Mouse (Mus musculus): ENCODE measurements around the gene Rasip1. TPM values are rescaled to one million over a fixed set of nuclear protein-coding genes. Genes with fewer than 3 reads are reported as not detected.
A peak's percentile ranks its signal among the peaks of the same experiment; 100 is the strongest.

The Rasip1 gene
- polyA plus RNA-seq, 1 experiment from 2014 or later: 11.7 TPM

- H3K36me3 ChIP-seq: peaks cover 14% of the 10 kb centered on the region; the same call in 1 of the 2 replicates
- no peak for ATAC-seq (ENCODE audit: insufficient number of reproducible peaks, insufficient read depth, low FRiP score, low TSS enrichment, low read depth)
- H3K27ac ChIP-seq: 0 out of 2 replicates have a peak within 1 kb of the TSS, but pooled peaks have one; percentile 53
- H3K9me3 ChIP-seq: no peaks in the 10 kb centered on the region
- H3K4me2 ChIP-seq: peak within 1 kb of the TSS; percentile 64; the same call in 1 of the 2 replicates
- H3K4me3 ChIP-seq (replicated peaks): peak within 1 kb of the TSS; percentile 32; the same call in 1 of the 2 replicates
- H3K27me3 ChIP-seq: peaks cover under 1% of the 10 kb centered on the region; the same call in 1 of the 2 replicates
- H3K4me1 ChIP-seq (replicated peaks): peaks cover 44% of the 10 kb centered on the region
- 18% methylated on average over 19 of the region's 19 CpGs for WGBS
- no peak within 1 kb of the TSS for H3K9ac ChIP-seq (replicated peaks)
These were observed 12.3 kb downstream of the Rasip1 start, which contains the start of gene Mamstr for GRCm38 (mm10) chr7:45639561-45640027. Mamstr (plus strand) TSS chr7:45639977.

- H3K4me1 ChIP-seq (replicated peaks): peaks cover 49% of the 10 kb centered on the region
- H3K36me3 ChIP-seq: peaks cover 14% of the 10 kb centered on the region; the same call in 1 of the 2 replicates
- peaks cover 6% of the 10 kb centered on the region; the same call in 1 of the 2 replicates for H3K27me3 ChIP-seq
- peak overlapping the region; percentile 64; the same call in 1 of the 2 replicates for H3K4me2 ChIP-seq
- H3K4me3 ChIP-seq (replicated peaks): no peak overlapping the region
- no peak for ATAC-seq (ENCODE audit: insufficient number of reproducible peaks, insufficient read depth, low FRiP score, low TSS enrichment, low read depth)
- H3K27ac ChIP-seq: no peak overlapping the region
- no peaks in the 10 kb centered on the region for H3K9me3 ChIP-seq
- H3K9ac ChIP-seq (replicated peaks): no peak overlapping the region
- WGBS: 74% methylated on average over 19 of the region's 19 CpGs
These were observed 13.1 kb downstream of the Rasip1 start for GRCm38 (mm10) chr7:45640191-45640957.

GRCm38 (mm10) chr7:45641391-45642040, 14.2 kb downstream of the Rasip1 start:
- Histone ChIP-seq H3K4me1 (replicated peaks) (peaks cover 49% of the 10 kb centered on the region), H3K36me3 (peaks cover 8% of the 10 kb centered on the region; the same call in 1 of the 2 replicates), H3K9ac (replicated peaks) (0 out of 2 replicates have a peak overlapping the region, but pooled peaks have one; percentile 2), H3K9me3 (no peaks in the 10 kb centered on the region), H3K27me3 (peaks cover 6% of the 10 kb centered on the region; the same call in 1 of the 2 replicates), H3K4me3 (replicated peaks) (0 out of 2 replicates have a peak overlapping the region, but pooled peaks have one; percentile 1), H3K27ac (0 out of 2 replicates have a peak overlapping the region, but pooled peaks have one; percentile 37), H3K4me2 (peak overlapping the region; percentile 64)
- ATAC-seq (ENCODE audit: insufficient number of reproducible peaks, insufficient read depth, low FRiP score, low TSS enrichment, low read depth): no peak
- 63% methylated on average over 17 of the region's 17 CpGs for WGBS

- Histone ChIP-seq H3K9me3 (no peaks in the 10 kb centered on the region), H3K27me3 (peaks cover 6% of the 10 kb centered on the region; the same call in 1 of the 2 replicates), H3K36me3 (0 out of 2 replicates have a peak, but pooled peaks cover 3% of the 10 kb centered on the region), H3K27ac (no peak overlapping the region), H3K4me2 (peak overlapping the region; percentile 64), H3K4me1 (replicated peaks) (peaks cover 49% of the 10 kb centered on the region), H3K4me3 (replicated peaks) (peak overlapping the region; percentile 48; the same call in 1 of the 2 replicates), H3K9ac (replicated peaks) (no peak overlapping the region)
- no peak for ATAC-seq (ENCODE audit: insufficient number of reproducible peaks, insufficient read depth, low FRiP score, low TSS enrichment, low read depth)
- WGBS: 83% methylated on average over 5 of the region's 5 CpGs
These were observed 14.8 kb downstream of the Rasip1 start for GRCm38 (mm10) chr7:45642083-45642482.

- H3K27me3 ChIP-seq: peaks cover 9% of the 10 kb centered on the region; the same call in 1 of the 2 replicates
- H3K9ac ChIP-seq (replicated peaks): peak overlapping the region; percentile 65
- peaks cover 48% of the 10 kb centered on the region for H3K4me1 ChIP-seq (replicated peaks)
- H3K27ac ChIP-seq: peak overlapping the region; percentile 89
- no peak for ATAC-seq (ENCODE audit: insufficient number of reproducible peaks, insufficient read depth, low FRiP score, low TSS enrichment, low read depth)
- no peaks in the 10 kb centered on the region for H3K9me3 ChIP-seq
- peak overlapping the region; percentile 64 for H3K4me2 ChIP-seq
- WGBS: 37% methylated on average over 16 of the region's 16 CpGs
- H3K4me3 ChIP-seq (replicated peaks): peak overlapping the region; percentile 48
- H3K36me3 ChIP-seq: no peaks in the 10 kb centered on the region
These were observed 15.4 kb downstream of the Rasip1 start for GRCm38 (mm10) chr7:45642503-45643255.

GRCm38 (mm10) chr7:45643441-45644178, 16.3 kb downstream of the Rasip1 start:
- peaks cover 42% of the 10 kb centered on the region for H3K4me1 ChIP-seq (replicated peaks)
- H3K4me3 ChIP-seq (replicated peaks): peak overlapping the region; percentile 48
- H3K27ac ChIP-seq: peak overlapping the region; percentile 89
- 1% methylated on average over 28 of the region's 28 CpGs for WGBS
- peak overlapping the region; percentile 65 for H3K9ac ChIP-seq (replicated peaks)
- no peaks in the 10 kb centered on the region for H3K36me3 ChIP-seq
- peak; percentile 89 for ATAC-seq (ENCODE audit: insufficient number of reproducible peaks, insufficient read depth, low FRiP score, low TSS enrichment, low read depth)
- H3K27me3 ChIP-seq: peaks cover 9% of the 10 kb centered on the region; the same call in 1 of the 2 replicates
- H3K4me2 ChIP-seq: peak overlapping the region; percentile 64
- no peaks in the 10 kb centered on the region for H3K9me3 ChIP-seq

GRCm38 (mm10) chr7:45644183-45644582, 16.9 kb downstream of the Rasip1 start:
- WGBS: 4% methylated on average over 18 of the region's 18 CpGs
- H3K27me3 ChIP-seq: peaks cover 9% of the 10 kb centered on the region; the same call in 1 of the 2 replicates
- ATAC-seq (ENCODE audit: insufficient number of reproducible peaks, insufficient read depth, low FRiP score, low TSS enrichment, low read depth): peak; percentile 3; the same call in 1 of the 2 replicates
- peak overlapping the region; percentile 84 for H3K27ac ChIP-seq
- H3K4me1 ChIP-seq (replicated peaks): peaks cover 38% of the 10 kb centered on the region
- peak overlapping the region; percentile 64 for H3K4me2 ChIP-seq
- H3K9me3 ChIP-seq: no peaks in the 10 kb centered on the region
- H3K9ac ChIP-seq (replicated peaks): peak overlapping the region; percentile 52
- peak overlapping the region; percentile 39 for H3K4me3 ChIP-seq (replicated peaks)
- no peaks in the 10 kb centered on the region for H3K36me3 ChIP-seq

- H3K4me1 ChIP-seq (replicated peaks): peaks cover 33% of the 10 kb centered on the region
- no peak for ATAC-seq (ENCODE audit: insufficient number of reproducible peaks, insufficient read depth, low FRiP score, low TSS enrichment, low read depth)
- H3K4me3 ChIP-seq (replicated peaks): peak overlapping the region; percentile 39
- H3K27me3 ChIP-seq: peaks cover 9% of the 10 kb centered on the region; the same call in 1 of the 2 replicates
- H3K9me3 ChIP-seq: no peaks in the 10 kb centered on the region
- H3K9ac ChIP-seq (replicated peaks): peak overlapping the region; percentile 52
- WGBS: 67% methylated on average over 6 of the region's 6 CpGs
- H3K4me2 ChIP-seq: peak overlapping the region; percentile 64
- no peaks in the 10 kb centered on the region for H3K36me3 ChIP-seq
- H3K27ac ChIP-seq: peak overlapping the region; percentile 84; the same call in 1 of the 2 replicates
These were observed 17.7 kb downstream of the Rasip1 start for GRCm38 (mm10) chr7:45644872-45645590.

- no peak overlapping the region for H3K4me2 ChIP-seq
- H3K4me3 ChIP-seq (replicated peaks): no peak overlapping the region
- 88% methylated on average over 7 of the region's 7 CpGs for WGBS
- ATAC-seq (ENCODE audit: insufficient number of reproducible peaks, insufficient read depth, low FRiP score, low TSS enrichment, low read depth): no peak
- peaks cover 9% of the 10 kb centered on the region; the same call in 1 of the 2 replicates for H3K27me3 ChIP-seq
- H3K9me3 ChIP-seq: no peaks in the 10 kb centered on the region
- no peak overlapping the region for H3K9ac ChIP-seq (replicated peaks)
- H3K36me3 ChIP-seq: no peaks in the 10 kb centered on the region
- no peak overlapping the region for H3K27ac ChIP-seq
- peaks cover 33% of the 10 kb centered on the region for H3K4me1 ChIP-seq (replicated peaks)
These were observed 18.3 kb downstream of the Rasip1 start for GRCm38 (mm10) chr7:45645591-45645971.

Measured in limb, embryonic 12.5 days (tissue).